Mouse (Mus musculus) common myeloid progenitor, adult 5-6 weeks (primary cell): ENCODE data around the gene Fam13c. TPM values are rescaled to one million over a fixed set of nuclear protein-coding genes. Genes with fewer than 3 reads are reported as not detected.
"Not testable (repeated sequence)": the region's sequence is repeated elsewhere in the genome, so short reads cannot be mapped to it uniquely, and the experiment has no call there.

Source experiments
- ATAC-seq: replicated peaks from 2 replicates; pipeline ENCODE4 v1.8.0; 2016; ENCODE audit warnings: low read depth, mild to moderate bottlenecking, moderate TSS enrichment, inconsistent platforms; ENCODE audit not compliant: poor library complexity, severe bottlenecking
- total RNA-seq: library from RNA; stranded (forward); fragments of 200-1000, 187-1606 nt; gene quantifications from 2 replicates; pipeline ENCODE4 v1.2.3, GENCODE M21; 2017

Fam13c gene
- not detected in 2 replicates for total RNA-seq

- ATAC-seq = no peak
Observed at GRCm38 (mm10) chr10:70439676-70440521, at the start of gene Fam13c. Gene Fam13c, plus strand, starts transcription at chr10:70440481.

- ATAC-seq = no peak
Observed at GRCm38 (mm10) chr10:70395900-70396299, 44.4 kb upstream of the Fam13c start.

GRCm38 (mm10) chr10:70398224-70398623, 42.1 kb upstream of the Fam13c start:
- no peak for ATAC-seq

- no peak for ATAC-seq
Observed at GRCm38 (mm10) chr10:70402006-70402405, 38.3 kb upstream of the Fam13c start.

- ATAC-seq = no peak
Observed at GRCm38 (mm10) chr10:70402711-70403110, 37.6 kb upstream of the Fam13c start.

- no peak for ATAC-seq
Observed at GRCm38 (mm10) chr10:70417811-70418486, 22.3 kb upstream of the Fam13c start.

GRCm38 (mm10) chr10:70419282-70420264, 20.7 kb upstream of the Fam13c start:
- ATAC-seq = no peak

GRCm38 (mm10) chr10:70426373-70426772, 13.9 kb upstream of the Fam13c start:
- ATAC-seq = no peak

GRCm38 (mm10) chr10:70428121-70428662, 12.1 kb upstream of the Fam13c start:
- no peak for ATAC-seq

- ATAC-seq = no peak
Observed at GRCm38 (mm10) chr10:70429341-70429740, 10.9 kb upstream of the Fam13c start.

GRCm38 (mm10) chr10:70433334-70433733, 6.9 kb upstream of the Fam13c start:
- no peak for ATAC-seq

GRCm38 (mm10) chr10:70433736-70434135, 6.5 kb upstream of the Fam13c start:
- ATAC-seq = not testable (repeated sequence)

GRCm38 (mm10) chr10:70436656-70437055, 3.6 kb upstream of the Fam13c start:
- ATAC-seq = no peak

- ATAC-seq = no peak
Observed at GRCm38 (mm10) chr10:70437289-70437688, 3.0 kb upstream of the Fam13c start.

- ATAC-seq = no peak
Observed at GRCm38 (mm10) chr10:70440639-70441461, 569 bp downstream of the Fam13c start.

GRCm38 (mm10) chr10:70442156-70442555, 1.9 kb downstream of the Fam13c start:
- ATAC-seq = no peak

GRCm38 (mm10) chr10:70442623-70443022, 2.3 kb downstream of the Fam13c start:
- no peak for ATAC-seq

GRCm38 (mm10) chr10:70447787-70448186, 7.5 kb downstream of the Fam13c start:
- no peak for ATAC-seq

GRCm38 (mm10) chr10:70449206-70449605, 8.9 kb downstream of the Fam13c start:
- ATAC-seq = no peak
